Mouse (Mus musculus) mouse embryonic stem cell (cell line): Measurements from ENCODE around the gene Cep72.

ENCODE experiments used
- in situ Hi-C, 2 experiments: fragments of 300-500 bp; cut with MboI; formaldehyde crosslinking; loops; 1 replicate in 1 of 2; 3 replicates in 1 of 2; pipeline ENCODE4 v1.14.3; 2019 to 2020; ENCODE audit warnings: low sequenced_read_pairs in 2 of 2, low pct_unique_long_range_greater_than_20kb in 1 of 2, mixed read lengths in 1 of 2; ENCODE audit not compliant: unreplicated experiment in 1 of 2

Gene Cep72

DNA sequence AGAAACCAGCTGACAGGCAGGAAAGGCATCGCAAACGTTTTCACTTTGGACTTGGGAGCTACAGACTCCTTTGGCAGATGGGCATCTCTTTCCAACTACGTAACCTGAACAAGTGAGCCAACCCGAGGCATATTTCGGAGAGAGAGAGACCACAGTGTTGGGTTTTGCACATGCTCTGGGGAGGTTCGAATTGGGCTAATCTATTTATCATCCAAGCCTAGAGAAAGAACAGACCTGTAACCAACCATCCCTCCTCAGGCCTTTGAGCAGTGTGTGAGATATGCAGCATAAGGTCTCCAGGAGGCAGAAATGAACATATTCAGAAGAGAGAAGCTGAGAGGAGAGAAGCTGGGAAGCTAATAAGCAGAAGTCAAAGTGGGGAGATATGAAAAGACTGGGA, 61.1 kb downstream of the Cep72 start:
- in situ Hi-C loops, result no loop called here

- in situ Hi-C loops, result no loop called here
Observed at GRCm38 (mm10) chr13:74000519-74000918, 61.6 kb downstream of the Cep72 start.

GRCm38 (mm10) chr13:73996456-73996855, 65.6 kb downstream of the Cep72 start:
- in situ Hi-C loops, result no loop called here

DNA sequence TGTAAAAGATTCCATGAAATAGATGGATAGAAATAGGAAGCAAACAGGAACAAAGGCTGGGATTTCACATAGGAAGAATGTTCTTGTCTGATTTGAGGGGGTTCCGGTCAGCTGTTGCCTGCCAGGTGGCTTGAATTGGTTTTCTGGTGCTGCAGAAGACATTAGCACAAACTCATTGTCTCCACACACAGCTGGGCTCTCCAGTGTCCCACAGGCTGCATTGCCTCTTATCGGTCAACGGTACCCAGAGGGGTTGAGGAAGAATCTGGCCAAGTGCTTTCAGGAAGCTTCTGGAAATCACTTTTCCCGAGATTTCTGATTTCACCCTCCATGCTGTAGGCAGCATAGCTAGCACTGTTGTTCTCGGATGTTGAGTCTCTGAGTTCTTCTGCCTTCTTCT, 70.8 kb downstream of the Cep72 start:
- in situ Hi-C loops, result no loop called here

- in situ Hi-C loops, result no loop called here
Observed at GRCm38 (mm10) chr13:73990761-73991160, 71.3 kb downstream of the Cep72 start.

- in situ Hi-C loops, result no loop called here
Observed at GRCm38 (mm10) chr13:73990325-73990724, 71.8 kb downstream of the Cep72 start.
